Mouse (Mus musculus) stomach, embryonic 14.5 days (tissue): ENCODE data around the gene Rbfox3. TPM values are rescaled to one million over a fixed set of nuclear protein-coding genes. Genes with fewer than 3 reads are reported as not detected.
"Not testable (repeated sequence)": the region's sequence is repeated elsewhere in the genome, so short reads cannot be mapped to it uniquely, and the experiment has no call there.

Experiments used
- ATAC-seq: fragments of 200-750 bp; cut with Nextera tagmentation; 2 replicates; pipeline ENCODE4 v1.8.0; 2017; ENCODE audit warnings: low read depth, moderate TSS enrichment; ENCODE audit not compliant: insufficient number of reproducible peaks, insufficient read depth, low FRiP score
- H3K27ac ChIP-seq: fragments of 300-500 bp; sonication (generic); 2 replicates; pipeline ENCODE4 v1.5.1; 2014; ENCODE audit warnings: mild to moderate bottlenecking, low read length, moderate library complexity, mixed read lengths
- H3K27me3 ChIP-seq: fragments of 300-500 bp; sonication (generic); 2 replicates; pipeline ENCODE4 v1.6.1; 2014; ENCODE audit warnings: low read length, control low read depth, mixed read lengths; ENCODE audit not compliant: control insufficient read depth, insufficient read depth
- H3K36me3 ChIP-seq: fragments of 300-500 bp; sonication (generic); 2 replicates; pipeline ENCODE4 v1.6.1; 2014; ENCODE audit warnings: mild to moderate bottlenecking, control low read depth, low read length, moderate library complexity, mixed read lengths; ENCODE audit not compliant: control insufficient read depth, insufficient read depth
- H3K4me1 ChIP-seq: fragments of 300-500 bp; sonication (generic); 2 replicates; pipeline ENCODE4 v1.6.1; 2014; ENCODE audit warnings: low read length, control low read depth, mixed read lengths; ENCODE audit not compliant: control insufficient read depth, insufficient read depth
- H3K4me2 ChIP-seq: fragments of 300-500 bp; sonication (generic); replicated peaks from 2 replicates; pipeline ENCODE4 v1.6.1; 2014; ENCODE audit warnings: low read depth, low read length, control low read depth
- H3K4me3 ChIP-seq: fragments of 300-500 bp; sonication (generic); 2 replicates; pipeline ENCODE4 v1.5.1; 2014; ENCODE audit warnings: low read depth, low read length, control low read depth
- H3K9ac ChIP-seq: fragments of 300-500 bp; sonication (generic); replicated peaks from 2 replicates; pipeline ENCODE4 v1.6.1; 2014; ENCODE audit warnings: low read depth, mild to moderate bottlenecking, control low read depth, low read length, moderate library complexity, mixed read lengths
- H3K9me3 ChIP-seq: fragments of 300-500 bp; sonication (generic); 2 replicates; pipeline ENCODE4 v1.6.1; 2016; ENCODE audit warnings: low read depth, low read length, control low read depth; ENCODE audit not compliant: control insufficient read depth
- WGBS: fragments of 180-500 bp; shearing (Covaris S2); extraction: QIAGEN DNeasy Blood & Tissue Kit; methylation state at CpG from one replicate; pipeline ENCODE4 v1.1.7; 2014; 5-methylcytosine and 5-hydroxymethylcytosine counted together
- polyA plus RNA-seq: library from polyadenylated mRNA; unstranded; fragments of >200 nt; fragmentation: Nextera tagmentation; extraction: Ambion mirVana; gene quantifications from 2 replicates; pipeline ENCODE4 v1.2.1, GENCODE M21; 2014

Gene Rbfox3
- polyA plus RNA-seq, 1 experiment from 2014 or later: 1.2 TPM

DNA sequence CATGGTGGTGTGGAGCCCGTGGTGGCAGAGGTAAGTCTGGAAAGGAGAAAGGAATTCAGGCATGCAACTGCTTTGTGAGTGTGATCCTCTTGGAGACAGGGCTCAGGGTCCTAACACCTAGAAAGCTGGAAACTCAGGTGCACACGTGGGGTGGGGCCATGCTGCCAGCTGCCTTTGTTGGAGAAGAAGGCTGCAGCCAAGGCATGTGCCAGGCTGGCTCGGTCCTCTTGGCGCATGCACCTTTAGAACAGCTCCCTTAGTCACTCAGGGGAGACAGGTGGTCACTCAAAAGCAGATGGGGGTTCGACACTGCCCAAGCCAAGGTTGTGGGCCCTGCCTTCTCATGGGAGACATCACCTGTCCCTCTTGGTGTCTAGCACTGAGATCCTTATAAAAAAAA, 128.7 kb downstream of the Rbfox3 start:
- H3K9ac ChIP-seq: no peak overlapping the region
- no peaks in the 10 kb centered on the region for H3K4me1 ChIP-seq
- no peaks in the 10 kb centered on the region for H3K27me3 ChIP-seq
- no peaks in the 10 kb centered on the region for H3K36me3 ChIP-seq
- 79% methylated on average over 5 of the region's 5 CpGs for WGBS
- H3K27ac ChIP-seq: no peak overlapping the region
- H3K4me3 ChIP-seq: no peak overlapping the region
- H3K4me2 ChIP-seq: no peak overlapping the region
- no peak for ATAC-seq
- H3K9me3 ChIP-seq: no peaks in the 10 kb centered on the region

DNA sequence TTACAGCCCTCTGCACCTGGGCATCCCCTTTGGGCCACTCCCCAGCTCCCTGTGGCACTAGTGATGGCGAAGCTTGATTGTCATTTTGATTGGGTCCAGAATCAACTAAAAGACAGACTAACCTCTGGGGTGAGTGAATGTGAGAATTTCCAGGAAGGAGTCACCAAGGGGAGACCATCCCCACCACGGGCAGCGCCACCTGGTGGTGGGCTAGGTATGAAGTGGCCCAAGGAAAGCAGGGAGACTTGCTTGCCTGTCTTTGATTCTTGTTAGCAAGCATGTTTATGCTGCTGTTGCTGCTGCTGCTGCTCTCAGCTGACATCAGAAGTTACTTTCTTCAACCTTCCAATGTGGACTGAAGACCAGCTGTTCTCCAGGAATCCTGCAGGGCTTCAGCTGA, 135.6 kb downstream of the Rbfox3 start:
- no peak overlapping the region for H3K27ac ChIP-seq
- H3K4me2 ChIP-seq: no peak overlapping the region
- ATAC-seq: no peak
- no peaks in the 10 kb centered on the region for H3K36me3 ChIP-seq
- 14% methylated on average over 3 of the region's 3 CpGs for WGBS
- no peak overlapping the region for H3K9ac ChIP-seq
- H3K4me3 ChIP-seq: no peak overlapping the region
- H3K4me1 ChIP-seq: no peaks in the 10 kb centered on the region
- no peaks in the 10 kb centered on the region for H3K27me3 ChIP-seq
- no peaks in the 10 kb centered on the region for H3K9me3 ChIP-seq

DNA sequence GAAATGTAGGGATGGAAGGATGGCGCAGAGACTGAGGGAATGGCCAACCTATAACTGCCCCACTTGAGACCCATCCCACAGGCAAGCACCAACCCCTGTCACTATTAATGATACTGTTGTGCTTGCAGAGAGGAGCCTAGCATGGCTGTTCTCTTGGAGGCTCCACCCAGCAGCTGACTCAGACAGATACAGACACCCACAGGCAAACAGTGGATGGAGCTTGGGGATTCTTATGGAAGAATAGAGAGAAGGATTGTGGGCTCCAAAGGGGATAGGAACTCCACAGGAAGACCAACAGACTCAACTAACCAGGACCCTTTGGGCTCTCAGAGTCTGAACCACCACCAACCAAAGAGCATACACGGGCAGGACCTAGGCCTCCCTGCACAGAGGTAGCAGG, 136.6 kb downstream of the Rbfox3 start:
- ATAC-seq, H3K27me3 ChIP-seq, H3K4me2 ChIP-seq, H3K9me3 ChIP-seq, H3K4me1 ChIP-seq, H3K27ac ChIP-seq, H3K36me3 ChIP-seq, H3K9ac ChIP-seq, H3K4me3 ChIP-seq: not testable (repeated sequence)
- WGBS: 86% methylated on average over 2 of the region's 2 CpGs

DNA sequence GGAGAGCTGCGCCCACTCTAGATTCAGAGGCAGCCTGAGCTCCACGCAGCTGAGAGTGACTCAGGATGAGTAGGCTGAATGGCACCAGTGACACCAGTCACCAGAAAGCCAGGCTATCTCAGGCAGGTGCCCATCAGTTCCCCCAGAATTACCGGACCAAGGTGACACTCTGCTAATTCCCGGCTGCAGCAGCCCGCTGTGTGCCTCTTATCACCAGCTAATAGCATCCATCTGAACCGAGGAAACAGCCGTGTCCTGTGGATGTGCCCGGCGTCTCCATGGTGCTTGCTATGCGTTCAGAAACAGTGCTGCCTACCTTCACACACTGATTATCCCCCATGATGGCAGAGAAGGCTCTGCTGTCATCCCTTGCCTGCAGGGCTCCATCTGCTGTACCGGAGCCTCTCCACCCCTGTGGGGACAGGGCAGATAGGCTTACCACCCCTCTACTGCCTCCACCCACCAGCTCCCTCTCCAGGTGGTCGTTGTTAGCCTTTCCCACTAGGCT, 138.3 kb downstream of the Rbfox3 start:
- WGBS: 54% methylated on average over 12 of the region's 12 CpGs
- Histone ChIP-seq H3K4me1 (peaks cover 6% of the 10 kb centered on the region), H3K9me3 (no peaks in the 10 kb centered on the region), H3K4me3 (no peak overlapping the region), H3K27me3 (no peaks in the 10 kb centered on the region), H3K9ac (no peak overlapping the region), H3K36me3 (no peaks in the 10 kb centered on the region), H3K27ac (no peak overlapping the region), H3K4me2 (no peak overlapping the region)
- ATAC-seq: no peak

DNA sequence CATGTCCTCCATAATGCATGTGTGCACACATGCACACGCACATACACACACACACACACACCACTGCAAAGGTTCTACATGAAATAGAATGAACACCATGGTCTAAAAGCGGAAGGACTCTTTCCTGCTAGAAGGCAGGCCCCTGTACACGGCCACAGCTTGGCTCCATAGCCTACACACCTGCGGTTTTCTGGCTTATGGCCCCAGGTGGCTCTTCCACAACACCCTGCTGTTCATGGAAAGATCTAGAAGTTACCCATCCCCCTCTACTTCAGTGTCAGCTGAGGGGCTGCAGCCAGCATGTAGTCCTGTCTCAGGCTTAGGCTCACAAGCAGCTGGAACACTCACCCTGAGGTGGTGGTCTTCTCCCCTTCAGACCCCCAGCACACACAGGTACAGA, 140.0 kb downstream of the Rbfox3 start:
- Histone ChIP-seq H3K4me1 (peaks cover 6% of the 10 kb centered on the region), H3K27me3 (no peaks in the 10 kb centered on the region), H3K4me2 (no peak overlapping the region), H3K36me3 (no peaks in the 10 kb centered on the region), H3K9ac (no peak overlapping the region), H3K27ac (no peak overlapping the region), H3K9me3 (no peaks in the 10 kb centered on the region), H3K4me3 (no peak overlapping the region)
- no peak for ATAC-seq
- 91% methylated on average over 4 of the region's 4 CpGs for WGBS

DNA sequence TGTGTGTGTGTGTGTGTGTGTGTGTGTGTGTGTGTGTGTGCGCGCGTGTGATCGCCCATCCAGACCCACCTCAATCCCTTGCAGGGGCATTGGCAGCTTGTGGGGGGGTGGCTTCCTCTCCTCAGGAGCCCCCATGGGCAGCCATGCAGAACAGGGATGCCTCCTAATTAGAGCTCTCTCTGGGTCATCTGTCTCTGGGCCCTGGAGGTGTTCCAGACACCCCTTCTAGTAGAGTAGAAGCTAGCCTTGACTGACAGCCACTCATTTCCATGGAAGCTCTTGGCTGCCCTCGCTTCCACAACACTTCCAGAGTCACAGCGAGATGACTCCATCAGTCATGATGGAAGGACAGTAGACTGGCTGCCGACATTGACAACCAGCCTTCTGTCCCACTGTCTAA, 140.6 kb downstream of the Rbfox3 start:
- no peak overlapping the region for H3K9ac ChIP-seq
- H3K4me2 ChIP-seq: no peak overlapping the region
- no peak overlapping the region for H3K4me3 ChIP-seq
- no peak overlapping the region for H3K27ac ChIP-seq
- H3K9me3 ChIP-seq: no peaks in the 10 kb centered on the region
- no peaks in the 10 kb centered on the region for H3K36me3 ChIP-seq
- H3K4me1 ChIP-seq: peaks cover 6% of the 10 kb centered on the region
- ATAC-seq: no peak
- H3K27me3 ChIP-seq: no peaks in the 10 kb centered on the region
- WGBS: 95% methylated on average over 7 of the region's 7 CpGs

DNA sequence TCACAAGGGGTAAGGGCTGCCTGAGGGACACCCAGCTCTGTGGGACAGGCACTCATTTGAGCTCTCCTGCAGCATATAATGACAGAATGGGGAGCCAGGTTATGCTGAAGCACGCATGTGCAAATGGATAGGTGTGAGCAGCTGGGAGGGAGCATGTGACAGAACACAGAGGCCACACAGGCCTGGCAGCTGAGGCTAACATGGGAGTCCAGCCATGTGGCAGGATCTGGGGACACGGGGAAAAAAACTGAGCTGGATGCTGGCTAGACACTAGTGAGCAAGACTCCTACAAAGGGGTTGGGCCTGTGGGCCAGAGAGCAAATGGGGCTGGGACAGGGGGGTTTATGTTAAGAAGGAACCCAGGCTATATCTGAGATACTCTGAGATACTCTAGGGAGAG, 141.9 kb downstream of the Rbfox3 start:
- Histone ChIP-seq H3K27ac (no peak overlapping the region), H3K4me2 (no peak overlapping the region), H3K4me1 (peaks cover 6% of the 10 kb centered on the region), H3K36me3 (no peaks in the 10 kb centered on the region), H3K4me3 (no peak overlapping the region), H3K9ac (no peak overlapping the region), H3K9me3 (no peaks in the 10 kb centered on the region), H3K27me3 (no peaks in the 10 kb centered on the region)
- 57% methylated on average over 2 of the region's 2 CpGs for WGBS
- ATAC-seq: no peak

DNA sequence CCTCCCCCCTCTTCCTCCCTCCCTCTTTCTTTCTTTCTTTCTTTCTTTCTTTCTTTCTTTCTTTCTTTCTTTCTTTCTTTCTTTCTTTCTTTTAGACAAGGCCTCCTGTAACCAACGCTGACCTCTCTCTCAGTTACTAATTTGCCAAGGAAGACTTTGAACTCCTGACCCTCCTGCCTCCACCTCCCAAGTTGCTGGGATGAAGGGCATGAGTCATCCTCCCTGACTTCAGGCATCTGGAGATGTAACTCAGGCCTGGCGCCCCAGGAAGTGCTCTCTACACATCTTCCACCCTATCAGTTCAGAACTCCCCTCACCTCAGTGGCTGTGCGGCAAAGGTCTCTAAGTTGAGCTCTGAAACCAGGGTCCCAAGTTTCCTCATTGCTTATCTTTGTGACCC, 143.0 kb downstream of the Rbfox3 start:
- H3K27me3 ChIP-seq: no peaks in the 10 kb centered on the region
- no peaks in the 10 kb centered on the region for H3K36me3 ChIP-seq
- H3K4me1 ChIP-seq: peaks cover 6% of the 10 kb centered on the region
- H3K27ac ChIP-seq: no peak overlapping the region
- no peak overlapping the region for H3K9ac ChIP-seq
- H3K4me3 ChIP-seq: no peak overlapping the region
- 52% methylated on average over 3 of the region's 3 CpGs for WGBS
- ATAC-seq: no peak
- no peak overlapping the region for H3K4me2 ChIP-seq
- H3K9me3 ChIP-seq: no peaks in the 10 kb centered on the region

DNA sequence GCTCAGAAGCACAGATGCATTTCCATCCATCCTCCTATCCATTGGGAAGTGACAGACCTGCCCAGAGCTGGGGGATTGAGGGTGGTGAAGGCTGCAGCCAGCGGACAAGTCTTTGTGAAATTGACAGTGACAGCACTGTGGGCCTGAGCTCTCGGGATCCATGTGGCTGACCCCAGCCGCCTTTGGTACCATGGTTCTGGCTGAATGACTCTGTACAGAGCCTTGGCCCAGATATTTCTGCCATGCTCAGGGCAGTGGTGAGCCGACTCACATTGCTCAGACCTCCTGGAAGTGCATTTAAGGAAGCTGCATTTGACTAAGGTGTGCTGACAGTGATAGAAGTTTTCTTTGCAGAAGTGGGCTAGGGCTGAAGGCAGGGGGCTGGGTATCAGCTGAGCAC, 144.0 kb downstream of the Rbfox3 start:
- Histone ChIP-seq H3K9me3 (no peaks in the 10 kb centered on the region), H3K4me3 (no peak overlapping the region), H3K36me3 (no peaks in the 10 kb centered on the region), H3K4me2 (no peak overlapping the region), H3K9ac (no peak overlapping the region), H3K27ac (no peak overlapping the region), H3K4me1 (peaks cover 6% of the 10 kb centered on the region), H3K27me3 (no peaks in the 10 kb centered on the region)
- 57% methylated on average over 4 of the region's 4 CpGs for WGBS
- ATAC-seq: no peak
